Mouse (Mus musculus): Measurements from ENCODE around the gene Tor1aip1. TPM values are rescaled to one million over a fixed set of nuclear protein-coding genes. Genes with fewer than 3 reads are reported as not detected.

Tor1aip1 gene
- polyA plus RNA-seq, 1 experiment from 2014 or later: 49.8 TPM

DNA sequence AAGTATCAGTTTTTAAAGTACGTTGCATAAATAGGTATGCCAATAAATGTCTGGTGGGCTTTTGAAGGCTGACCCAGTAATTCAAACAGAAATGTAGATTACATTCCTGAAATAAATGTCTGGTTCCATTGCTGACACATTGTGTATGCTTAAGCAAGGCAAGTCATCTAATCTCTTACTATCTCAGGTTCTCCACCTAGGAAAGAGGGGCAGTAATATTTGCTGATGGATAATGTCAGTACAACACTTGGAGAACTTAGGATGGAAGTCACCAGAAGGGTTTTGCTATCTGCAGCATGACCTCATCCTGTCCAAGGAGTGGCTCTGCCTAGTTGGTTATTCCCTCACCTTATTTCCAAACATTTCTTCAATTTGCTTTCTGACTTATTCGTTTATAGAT is 41.8 kb downstream of the Tor1aip1 start:
- H3K4me3 ChIP-seq (replicated peaks): no peak overlapping the region
- 95% methylated on average over 2 of the region's 2 CpGs for WGBS
- no peak overlapping the region for H3K9ac ChIP-seq (replicated peaks)
- no peaks in the 10 kb centered on the region for H3K9me3 ChIP-seq
- H3K36me3 ChIP-seq: no peaks in the 10 kb centered on the region
- H3K4me2 ChIP-seq: no peak overlapping the region
- no peak for ATAC-seq (ENCODE audit: insufficient number of reproducible peaks, insufficient read depth, low FRiP score, low TSS enrichment, low read depth)
- H3K4me1 ChIP-seq (replicated peaks): no peaks in the 10 kb centered on the region; the same call in 1 of the 2 replicates
- no peaks in the 10 kb centered on the region for H3K27me3 ChIP-seq
- H3K27ac ChIP-seq: no peak overlapping the region

- no peak for ATAC-seq (ENCODE audit: insufficient number of reproducible peaks, insufficient read depth, low FRiP score, low TSS enrichment, low read depth)
- WGBS: 51% methylated on average over 11 of the region's 11 CpGs
- H3K9ac ChIP-seq (replicated peaks): no peak overlapping the region
Observed at GRCm38 (mm10) chr1:155990391-155990790, 45.9 kb downstream of the Tor1aip1 start.

GRCm38 (mm10) chr1:155989387-155989786 is 46.9 kb downstream of the Tor1aip1 start:
- Histone ChIP-seq H3K9ac (replicated peaks) (no peak overlapping the region), H3K9me3 (no peaks in the 10 kb centered on the region), H3K27me3 (no peaks in the 10 kb centered on the region), H3K4me1 (replicated peaks) (no peaks in the 10 kb centered on the region; the same call in 1 of the 2 replicates), H3K4me3 (replicated peaks) (no peak overlapping the region), H3K36me3 (no peaks in the 10 kb centered on the region), H3K4me2 (no peak overlapping the region), H3K27ac (no peak overlapping the region)
- WGBS: 29% methylated on average over 2 of the region's 2 CpGs
- no peak for ATAC-seq (ENCODE audit: insufficient number of reproducible peaks, insufficient read depth, low FRiP score, low TSS enrichment, low read depth)

More at GRCm38 (mm10) chr1:155990391-155990790, 45.9 kb downstream of the Tor1aip1 start:
- H3K27ac ChIP-seq: no peak overlapping the region; the same call in 1 of the 2 replicates
- H3K4me2 ChIP-seq: no peak overlapping the region
- H3K27me3 ChIP-seq: no peaks in the 10 kb centered on the region
- H3K9me3 ChIP-seq: no peaks in the 10 kb centered on the region
- no peak overlapping the region for H3K4me3 ChIP-seq (replicated peaks)
- H3K4me1 ChIP-seq (replicated peaks): no peaks in the 10 kb centered on the region; the same call in 1 of the 2 replicates
- no peaks in the 10 kb centered on the region for H3K36me3 ChIP-seq

DNA sequence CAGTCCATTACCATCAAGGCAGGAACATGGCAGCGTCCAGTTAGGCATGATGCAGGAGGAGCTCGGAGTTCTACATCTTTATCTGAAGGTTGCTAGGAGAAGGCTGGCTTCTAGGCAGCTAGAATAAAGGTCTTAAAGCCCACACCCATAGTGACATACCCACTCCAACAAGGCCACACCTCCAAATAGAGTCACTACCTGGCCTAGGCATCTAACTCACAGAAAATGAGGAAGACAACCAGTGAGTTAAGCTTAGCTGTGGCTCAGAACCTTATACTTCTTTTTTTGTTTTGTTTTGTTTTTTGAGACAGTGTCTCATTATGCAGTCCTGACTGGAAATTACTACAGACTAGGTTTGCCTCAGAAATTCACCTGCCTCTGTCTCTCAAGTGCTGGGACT is 48.7 kb downstream of the Tor1aip1 start:
- Histone ChIP-seq H3K27me3 (no peaks in the 10 kb centered on the region), H3K9ac (replicated peaks) (no peak overlapping the region), H3K9me3 (no peaks in the 10 kb centered on the region), H3K36me3 (no peaks in the 10 kb centered on the region), H3K27ac (no peak overlapping the region), H3K4me2 (no peak overlapping the region), H3K4me1 (replicated peaks) (no peaks in the 10 kb centered on the region; the same call in 1 of the 2 replicates), H3K4me3 (replicated peaks) (no peak overlapping the region)
- no peak for ATAC-seq (ENCODE audit: insufficient number of reproducible peaks, insufficient read depth, low FRiP score, low TSS enrichment, low read depth)
- 83% methylated on average over 2 of the region's 2 CpGs for WGBS

- Histone ChIP-seq H3K27me3 (no peaks in the 10 kb centered on the region), H3K36me3 (no peaks in the 10 kb centered on the region), H3K4me3 (replicated peaks) (no peak overlapping the region), H3K9ac (replicated peaks) (no peak overlapping the region), H3K27ac (no peak overlapping the region), H3K4me2 (no peak overlapping the region), H3K4me1 (replicated peaks) (peaks cover 17% of the 10 kb centered on the region), H3K9me3 (no peaks in the 10 kb centered on the region)
- no peak for ATAC-seq (ENCODE audit: insufficient number of reproducible peaks, insufficient read depth, low FRiP score, low TSS enrichment, low read depth)
- whole genome bisulfite sequencing: 56% methylated on average over 2 of the region's 2 CpGs
Observed at GRCm38 (mm10) chr1:155974931-155975330, 61.3 kb downstream of the Tor1aip1 start.

GRCm38 (mm10) chr1:155973719-155974379 is 62.4 kb downstream of the Tor1aip1 start:
- H3K4me1 ChIP-seq (replicated peaks): peaks cover 17% of the 10 kb centered on the region
- H3K27me3 ChIP-seq: no peaks in the 10 kb centered on the region
- H3K27ac ChIP-seq: peak overlapping the region; percentile 84
- no peaks in the 10 kb centered on the region for H3K36me3 ChIP-seq
- 6% methylated on average over 19 of the region's 19 CpGs for WGBS
- H3K9me3 ChIP-seq: no peaks in the 10 kb centered on the region
- no peak for ATAC-seq (ENCODE audit: insufficient number of reproducible peaks, insufficient read depth, low FRiP score, low TSS enrichment, low read depth)
- H3K4me3 ChIP-seq (replicated peaks): peak overlapping the region; percentile 98
- peak overlapping the region; percentile 73 for H3K4me2 ChIP-seq
- H3K9ac ChIP-seq (replicated peaks): peak overlapping the region; percentile 97

DNA sequence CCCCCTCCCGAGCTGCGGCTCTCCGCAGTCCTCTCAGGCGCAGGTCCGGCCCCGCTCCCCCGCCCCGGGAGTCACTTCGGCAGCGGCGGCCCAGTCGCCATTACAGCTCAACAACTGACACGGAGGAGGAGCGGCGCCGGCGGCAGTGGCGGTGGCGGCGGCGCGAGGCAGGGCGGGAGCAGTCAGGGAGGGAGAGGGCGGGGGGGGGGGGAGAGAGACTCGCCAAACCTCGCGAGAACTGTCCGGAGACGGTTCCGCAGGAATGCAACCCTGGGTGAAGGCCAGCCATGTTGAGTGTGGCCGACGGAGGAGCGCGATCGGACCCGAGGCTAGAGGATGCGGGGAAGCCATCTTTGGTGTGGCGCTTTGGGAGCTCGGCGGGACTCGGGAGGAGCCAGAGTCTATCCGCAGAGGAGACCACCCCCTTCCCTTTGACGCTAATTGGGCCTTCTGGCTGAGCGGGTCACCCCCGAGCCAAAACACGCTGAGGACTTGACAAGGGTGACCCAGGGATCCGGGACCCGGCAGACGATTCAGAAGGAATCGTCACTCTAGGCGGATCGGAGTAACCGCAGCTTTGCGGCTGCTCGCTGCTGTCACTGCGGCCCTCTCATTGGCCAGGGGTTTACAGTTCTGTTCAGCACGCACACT is 63.1 kb downstream of the Tor1aip1 start, which contains the start of gene Cep350:
Cep350 (minus strand) TSS at position 188 of the 651 bp plus-strand sequence.
- Histone ChIP-seq H3K36me3 (no peaks in the 10 kb centered on the region), H3K4me1 (replicated peaks) (peaks cover 17% of the 10 kb centered on the region), H3K27me3 (no peaks in the 10 kb centered on the region), H3K9ac (replicated peaks) (peak within 1 kb of the TSS; percentile 97), H3K9me3 (no peaks in the 10 kb centered on the region), H3K4me3 (replicated peaks) (peak within 1 kb of the TSS; percentile 98), H3K27ac (peak within 1 kb of the TSS; percentile 95), H3K4me2 (peak within 1 kb of the TSS; percentile 78)
- peak; percentile 99 for ATAC-seq (ENCODE audit: insufficient number of reproducible peaks, insufficient read depth, low FRiP score, low TSS enrichment, low read depth)
- under 1% methylated on average over 54 of the region's 57 CpGs for WGBS

DNA sequence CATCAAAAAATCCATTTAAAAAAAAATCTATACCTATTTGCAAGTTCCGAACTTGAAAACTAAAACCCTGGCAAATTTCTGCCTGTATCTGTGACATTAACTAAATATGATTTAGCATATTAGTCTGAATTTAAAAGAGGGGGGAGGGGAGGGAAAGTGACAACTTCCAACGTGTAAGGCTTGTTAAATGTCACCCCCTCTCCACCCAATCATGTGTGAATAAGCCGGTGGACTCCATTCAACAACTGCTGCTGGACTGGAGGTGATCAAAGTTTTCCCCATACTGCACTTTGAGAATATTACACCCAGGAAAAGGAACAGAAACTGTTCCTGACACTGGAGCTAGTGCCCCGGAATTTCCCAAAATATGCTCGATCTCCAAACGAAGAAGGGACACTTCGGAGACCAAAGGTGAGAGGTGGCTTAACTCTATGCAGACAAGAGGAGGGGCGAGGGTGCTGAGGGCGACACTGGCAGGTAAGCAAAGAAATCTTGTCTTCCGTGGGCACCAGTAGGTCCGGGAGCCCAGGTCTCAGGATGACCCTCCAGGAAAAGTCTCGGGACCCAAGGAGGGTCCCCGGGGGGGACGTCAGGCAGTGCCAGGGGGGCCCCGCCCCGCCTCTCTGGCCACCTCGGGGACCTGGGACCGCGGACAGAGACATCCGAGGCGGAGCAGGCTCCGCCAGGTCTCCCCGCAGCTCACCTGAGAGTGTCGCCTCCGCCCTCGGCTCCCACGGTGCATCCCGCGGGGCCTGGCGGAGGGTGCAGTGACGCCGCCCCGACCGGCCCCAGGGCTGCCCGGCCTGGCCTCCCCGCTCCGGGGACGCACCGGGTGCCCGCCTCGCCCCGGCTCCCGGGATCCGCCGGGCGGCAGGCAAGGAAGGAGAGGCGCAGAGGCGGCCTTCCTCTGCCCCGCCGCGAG is 63.9 kb downstream of the Tor1aip1 start:
- peak; percentile 72; the same call in 1 of the 2 replicates for ATAC-seq (ENCODE audit: insufficient number of reproducible peaks, insufficient read depth, low FRiP score, low TSS enrichment, low read depth)
- H3K9me3 ChIP-seq: no peaks in the 10 kb centered on the region
- peak overlapping the region; percentile 78 for H3K4me2 ChIP-seq
- peak overlapping the region; percentile 97 for H3K9ac ChIP-seq (replicated peaks)
- H3K4me3 ChIP-seq (replicated peaks): peak overlapping the region; percentile 98
- WGBS: 3% methylated on average over 51 of the region's 51 CpGs
- H3K27ac ChIP-seq: peak overlapping the region; percentile 95
- no peaks in the 10 kb centered on the region for H3K36me3 ChIP-seq
- H3K27me3 ChIP-seq: no peaks in the 10 kb centered on the region
- peaks cover 17% of the 10 kb centered on the region for H3K4me1 ChIP-seq (replicated peaks)

Other genes starting within 250 kb of the Tor1aip1 start
- 23.5 and 26.3 TPM in 2 replicates for gene Qsox1, start 223.6 kb downstream of the Tor1aip1 start, polyA plus RNA-seq (2016; fragmentation: Nextera tagmentation; extraction: Ambion mirVana)
- 12.4 and 12.5 TPM in 2 replicates for gene Cep350, start 63.2 kb downstream of the Tor1aip1 start, polyA plus RNA-seq (2016; fragmentation: Nextera tagmentation; extraction: Ambion mirVana)
- gene Tor1aip2, start 1.1 kb downstream of the Tor1aip1 start, polyA plus RNA-seq (2016; fragmentation: Nextera tagmentation; extraction: Ambion mirVana): 113 and 124 TPM in 2 replicates
- gene Fam163a, start 168.5 kb upstream of the Tor1aip1 start, polyA plus RNA-seq (2016; fragmentation: Nextera tagmentation; extraction: Ambion mirVana): 0.97 and 1.0 TPM in 2 replicates